Mouse (Mus musculus): ENCODE results near the gene Pigk.
"Not testable (repeated sequence)": the region's sequence is repeated elsewhere in the genome, so short reads cannot be mapped to it uniquely, and the experiment has no call there.

The Pigk gene

DNA sequence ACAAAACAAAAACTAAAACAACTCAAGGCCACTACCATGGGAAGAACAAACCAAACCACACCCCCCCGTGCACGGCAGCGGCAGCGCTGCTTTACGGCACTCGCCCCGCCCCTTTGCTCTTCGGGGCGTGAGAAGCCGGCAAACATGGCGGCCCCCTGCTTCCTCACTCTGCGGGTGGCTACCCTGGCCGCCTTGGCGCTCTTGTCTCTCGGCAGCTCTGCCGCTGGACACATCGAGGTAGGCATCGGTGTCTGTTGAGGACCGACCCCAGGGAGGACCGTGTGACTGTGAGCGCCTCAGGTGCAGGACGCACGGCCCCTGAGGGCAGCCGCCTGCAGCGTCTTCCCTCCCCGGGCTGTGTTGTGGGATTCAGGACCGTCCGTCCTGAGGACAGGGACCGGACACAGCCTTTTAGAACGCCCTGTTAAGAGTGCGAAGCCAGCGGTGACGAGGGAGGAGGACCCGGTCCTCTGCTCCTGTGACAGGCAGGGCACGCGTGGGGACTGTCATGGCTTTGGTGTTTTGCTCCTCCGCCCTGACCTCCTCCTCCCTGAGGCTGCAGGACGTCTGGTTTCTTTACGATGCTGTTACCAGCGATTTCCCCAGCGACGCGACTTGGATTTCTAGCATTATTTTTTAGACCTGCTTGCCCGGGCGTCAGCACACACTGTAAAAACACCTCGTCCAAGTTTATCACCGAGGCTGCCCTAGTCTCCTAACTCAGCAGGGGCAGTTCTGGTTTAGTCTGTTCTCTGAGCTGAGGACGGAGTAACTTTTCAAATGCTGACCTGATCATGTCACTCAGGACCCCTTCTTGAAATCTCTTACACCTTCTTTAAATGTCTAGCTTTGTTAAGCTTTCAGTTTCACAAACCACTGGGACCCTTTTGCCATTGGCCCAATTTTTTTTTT, at the start of gene Pigk:
Pigk (plus strand) TSS at position 110 of the 912 bp plus-strand sequence.
- in situ Hi-C loops (cut with MboI, MseI), result no loop called here

DNA sequence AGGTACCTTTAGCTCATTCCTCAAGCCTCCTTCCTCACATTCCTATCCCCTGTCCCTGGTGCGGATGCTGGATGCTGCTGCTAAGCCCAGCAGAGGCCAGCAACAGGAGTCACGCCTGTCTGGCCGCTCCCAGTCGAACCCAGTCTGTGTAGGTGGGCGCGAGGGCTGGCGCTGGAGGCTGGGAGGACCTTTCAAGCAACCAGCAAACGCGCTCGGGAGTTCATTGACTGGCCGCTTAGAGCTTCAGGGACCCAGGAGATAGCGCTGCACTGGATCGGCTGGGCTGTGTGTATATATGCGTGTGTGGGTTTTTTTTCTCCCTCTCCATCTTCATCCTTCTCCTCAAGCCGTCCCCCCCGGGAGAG, 46.9 kb upstream of the Pigk start:
- in situ Hi-C loops (cut with MboI, MseI), result no loop called here

DNA sequence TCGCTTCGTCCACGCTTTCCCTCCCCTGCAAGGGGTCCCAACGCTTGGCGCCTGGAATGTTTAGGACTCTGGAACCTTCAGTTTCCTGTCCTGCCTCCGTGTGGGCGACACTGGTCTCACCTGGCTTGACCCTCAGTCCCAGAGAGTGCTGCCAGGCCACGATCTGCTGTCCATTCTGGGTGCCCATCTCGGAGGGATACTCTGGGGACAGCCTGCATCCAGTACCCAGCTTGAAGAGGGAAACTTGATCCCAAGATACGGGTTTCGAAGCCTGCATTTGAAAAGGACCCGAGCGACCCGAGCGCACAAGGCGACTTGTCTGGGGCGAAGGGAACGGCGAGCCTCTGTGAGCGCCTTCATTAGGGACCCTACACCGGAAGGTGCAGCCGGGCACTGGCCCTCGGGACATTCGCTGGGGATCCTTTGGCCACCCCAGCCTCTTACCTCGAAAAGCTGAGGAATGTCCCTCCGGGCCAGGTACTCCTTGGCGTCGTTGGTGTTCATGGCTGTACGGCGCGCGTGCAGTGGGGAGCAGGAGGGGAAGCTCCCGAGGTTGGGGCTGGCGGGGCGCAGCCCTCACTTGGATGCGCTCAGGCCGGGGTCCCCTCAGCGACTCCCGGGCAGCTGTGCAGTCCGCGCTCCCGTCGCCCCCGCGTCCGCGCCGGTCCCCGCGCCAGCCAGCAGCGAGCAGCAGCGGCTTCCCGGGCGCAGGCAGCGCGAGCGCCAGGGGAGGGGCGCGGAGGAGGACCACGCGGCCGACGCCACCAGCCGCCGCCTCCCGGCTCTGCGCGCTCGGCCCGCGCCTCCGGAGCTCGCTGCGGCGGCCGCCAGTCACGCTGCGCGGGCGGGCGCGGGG, 46.3 kb upstream of the Pigk start:
- in situ Hi-C loops (cut with MboI, MseI), result no loop called here

DNA sequence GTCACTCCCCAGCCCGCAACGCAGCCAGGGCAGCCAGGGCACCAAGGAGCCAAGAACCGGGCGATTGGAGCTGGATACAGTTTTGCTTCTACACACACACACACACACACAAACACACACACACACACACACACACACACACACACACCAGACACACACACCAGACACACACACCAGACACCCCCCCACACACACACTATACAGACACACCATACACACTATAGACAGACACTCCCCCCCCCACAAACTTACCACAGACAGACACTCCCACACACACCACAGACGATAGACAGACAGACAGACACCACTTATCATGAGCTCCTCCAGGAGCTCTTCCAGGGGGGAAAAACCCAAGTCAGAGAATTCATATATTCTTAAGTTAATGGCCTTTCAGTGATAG, 45.7 kb upstream of the Pigk start, which contains the start of gene Ak5:
Ak5 (minus strand) TSS at position 122 of the 400 bp plus-strand sequence.
- in situ Hi-C loops (cut with MboI, MseI), result no loop called here

DNA sequence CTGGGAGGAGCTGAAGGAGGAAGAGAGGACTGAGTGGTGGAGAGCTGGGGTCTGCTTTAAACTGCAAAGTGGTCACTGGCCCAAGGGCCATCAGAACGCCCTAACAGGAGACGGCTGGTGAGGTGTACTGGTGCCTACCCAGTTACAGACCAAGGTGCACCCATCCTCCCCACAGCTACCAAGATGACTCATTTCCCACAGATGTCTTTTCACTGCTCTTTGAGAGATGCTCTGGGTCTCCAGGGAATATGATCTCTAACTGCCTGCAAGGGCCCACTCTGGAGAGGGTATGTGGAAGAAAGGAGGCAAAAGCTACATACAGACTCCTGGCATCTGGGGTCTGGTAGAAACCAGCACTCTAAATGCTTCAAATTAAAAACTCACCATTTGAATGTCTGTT, 45.1 kb upstream of the Pigk start:
- in situ Hi-C loops (cut with MboI, MseI), result no loop called here

DNA sequence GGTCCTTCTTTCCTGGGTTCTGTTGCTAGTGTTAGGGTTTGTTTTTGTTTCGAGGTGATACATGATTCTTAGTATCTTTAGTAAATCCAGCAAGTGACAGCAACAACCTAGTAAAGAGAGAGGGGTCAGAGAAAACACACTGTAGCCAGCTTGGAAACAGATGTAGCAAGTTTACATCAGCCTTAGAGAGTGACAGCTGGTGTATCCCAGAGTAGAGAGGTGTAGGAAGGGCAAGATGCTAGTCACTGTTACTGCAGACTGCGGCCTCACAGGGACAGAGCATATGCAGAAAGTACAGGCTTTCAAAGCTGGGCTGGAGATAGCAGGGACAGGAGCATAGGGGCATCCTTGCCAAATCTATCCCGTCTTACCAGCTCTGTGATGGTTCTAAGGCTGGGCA, 44.1 kb upstream of the Pigk start:
- in situ Hi-C loops (cut with MboI, MseI), result no loop called here

DNA sequence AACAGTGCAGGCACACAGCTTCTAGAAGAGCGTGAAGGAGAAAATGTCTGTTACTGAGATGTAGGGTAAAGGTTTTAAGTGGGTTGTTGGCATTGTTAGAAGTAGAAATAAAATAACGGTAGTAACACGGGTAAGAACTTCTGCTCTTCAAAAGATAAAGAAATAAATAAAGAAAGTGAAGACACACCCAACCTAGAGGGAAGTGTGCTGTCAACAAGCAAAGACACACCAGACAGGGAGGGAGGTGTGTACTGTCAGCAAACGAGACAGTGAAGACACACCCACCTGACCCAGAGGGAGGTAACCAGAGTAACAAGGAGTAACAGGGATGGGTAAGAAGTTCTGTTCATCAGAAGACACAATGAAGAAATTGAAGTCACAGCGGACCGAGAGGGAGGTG, 39.2 kb upstream of the Pigk start:
- in situ Hi-C loops (cut with MboI, MseI), result no loop called here

DNA sequence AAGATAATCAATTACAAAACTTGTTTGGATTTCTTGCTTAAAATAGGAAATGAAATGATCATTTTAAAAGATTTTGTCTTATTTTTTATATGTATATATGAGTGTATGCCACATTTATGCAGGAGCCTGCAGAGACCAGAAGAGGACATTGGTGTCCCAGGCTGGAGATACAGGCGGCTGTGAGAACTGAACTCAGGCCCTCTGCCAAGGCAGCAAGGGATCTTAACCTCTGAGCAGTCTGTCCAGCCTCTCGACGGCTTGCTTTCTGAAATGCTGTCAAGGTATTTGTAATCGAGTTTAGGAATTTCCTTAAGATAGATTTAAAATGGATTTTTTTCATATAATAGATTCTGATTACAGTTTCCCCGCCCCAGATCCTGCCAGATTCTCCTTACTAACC, 25.4 kb upstream of the Pigk start:
- in situ Hi-C loops (cut with MboI, MseI), result no loop called here

DNA sequence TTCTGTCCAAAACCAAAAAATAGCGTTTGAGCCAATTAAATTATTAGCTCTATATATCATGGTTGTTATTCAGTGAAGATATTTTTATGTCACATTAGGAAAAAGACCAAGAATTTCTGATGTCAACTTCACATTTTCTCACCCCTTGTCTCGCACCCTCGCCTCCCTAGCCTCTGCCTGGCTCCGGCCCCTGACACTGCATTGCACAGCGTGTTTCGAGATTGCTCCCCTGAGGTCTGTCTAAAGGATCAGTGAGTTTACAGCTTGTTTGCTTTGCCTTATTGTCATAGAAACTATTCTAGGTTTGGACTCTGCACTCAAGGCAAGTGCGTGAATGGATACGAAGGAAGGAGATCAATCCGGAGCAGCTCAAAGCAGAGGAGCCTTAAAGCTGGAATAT, 24.8 kb upstream of the Pigk start:
- in situ Hi-C loops (cut with MboI, MseI), result no loop called here

DNA sequence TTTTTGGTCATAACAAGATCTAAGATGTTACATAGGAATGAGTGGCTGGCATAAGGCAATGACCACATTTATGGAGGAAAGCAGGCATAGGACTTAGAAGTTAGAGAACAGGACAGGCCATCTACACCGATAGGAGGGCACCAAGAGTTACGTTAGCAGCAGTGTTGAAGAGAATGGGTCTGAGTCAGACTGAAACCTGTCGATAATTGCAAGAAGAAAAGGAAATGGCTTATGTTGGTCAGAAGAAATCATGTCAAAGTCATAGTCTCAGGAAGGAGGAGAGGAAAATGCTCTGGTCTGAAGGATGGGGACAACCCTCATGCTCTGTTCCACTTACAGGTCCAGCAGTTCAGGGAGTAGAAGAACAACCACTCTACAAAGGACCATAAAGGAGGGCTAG, 18.9 kb upstream of the Pigk start:
- in situ Hi-C loops (cut with MboI, MseI), result no loop called here

DNA sequence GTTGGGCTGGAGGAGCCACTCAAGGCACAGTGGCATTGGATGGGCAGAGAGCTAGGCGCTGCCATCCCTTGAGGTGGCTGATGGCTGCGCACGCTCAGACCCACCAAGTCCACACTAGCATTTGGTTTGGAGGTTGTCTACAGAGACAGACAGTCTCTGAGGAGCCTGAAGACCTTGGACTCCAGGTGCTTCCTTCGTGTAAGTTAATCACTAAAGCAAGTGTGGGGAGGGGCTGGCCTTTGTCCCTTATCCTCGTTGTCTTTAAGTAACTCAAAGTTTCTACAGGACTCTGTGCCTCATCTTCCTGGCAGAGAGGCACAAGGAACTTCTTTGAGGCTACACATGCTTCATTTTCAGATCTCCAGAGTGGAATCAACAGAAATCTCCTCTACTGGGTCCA, 15.9 kb upstream of the Pigk start:
- in situ Hi-C loops (cut with MboI, MseI), result no loop called here

DNA sequence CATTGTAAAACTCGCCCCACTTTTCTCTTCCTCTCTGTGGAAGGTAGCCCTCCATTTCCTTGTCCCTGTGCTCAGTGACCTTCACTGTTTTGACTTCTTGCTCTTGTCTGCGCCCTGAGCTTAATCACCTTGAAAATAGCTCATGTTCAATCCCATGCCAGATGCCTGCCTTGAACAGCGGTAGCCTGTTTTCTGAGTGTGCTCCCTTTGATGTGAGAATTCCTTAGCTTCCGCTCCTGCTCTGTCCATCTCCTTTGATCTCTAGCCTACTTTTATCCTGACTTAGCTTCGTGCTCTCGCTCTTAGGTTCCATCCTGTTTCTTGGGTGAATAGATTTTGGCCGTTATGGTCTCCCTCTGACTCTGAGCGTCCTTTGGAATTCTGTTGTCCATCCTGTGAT, 14.6 kb upstream of the Pigk start:
- in situ Hi-C loops (cut with MboI, MseI), result no loop called here

DNA sequence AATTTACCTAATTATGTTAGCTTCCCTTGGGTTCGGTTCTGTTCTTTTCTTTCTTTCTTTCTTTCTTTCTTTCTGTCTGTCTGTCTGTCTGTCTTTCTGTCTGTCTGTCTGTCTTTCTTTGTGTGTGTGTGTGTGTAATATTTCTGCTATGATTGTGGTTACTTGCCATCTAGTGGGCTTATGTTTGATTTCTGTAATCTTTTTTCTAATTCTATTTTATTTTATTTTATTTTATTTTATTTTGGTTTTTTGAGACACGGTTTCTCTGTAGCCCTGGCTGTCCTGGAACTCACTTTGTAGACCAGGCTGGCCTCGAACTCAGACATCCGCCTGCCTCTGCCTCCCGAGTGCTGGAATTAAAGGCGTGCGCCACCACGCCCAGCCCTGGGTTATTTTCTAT, 12.4 kb upstream of the Pigk start:
- in situ Hi-C loops (cut with MboI, MseI), result not testable (repeated sequence)

DNA sequence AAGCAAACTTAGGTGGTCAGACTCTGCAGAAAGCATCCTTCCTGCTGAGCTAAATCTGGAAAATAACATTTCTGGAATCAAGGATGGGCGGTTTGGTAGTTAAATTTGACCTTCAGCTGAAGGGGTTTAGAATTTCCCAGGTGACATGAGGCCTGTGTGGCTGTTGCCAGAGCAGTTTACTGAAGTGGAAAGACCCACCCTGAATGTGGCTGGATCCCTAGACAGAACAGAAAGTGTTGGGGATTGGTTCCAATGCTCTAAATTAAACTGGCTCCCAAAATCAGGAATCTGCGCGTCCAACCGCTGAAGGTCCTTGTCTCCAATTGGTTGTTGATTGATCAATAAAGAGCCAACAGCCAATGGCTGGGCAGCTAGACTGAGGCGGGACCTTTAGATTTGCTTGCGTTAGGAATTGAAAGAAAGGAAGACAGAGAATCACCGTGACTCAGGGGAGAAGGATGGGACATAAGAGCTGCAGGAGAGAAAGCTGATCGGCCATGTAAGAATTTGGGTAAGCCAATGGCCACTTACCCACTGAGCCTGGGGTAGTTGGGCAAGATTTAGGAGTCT, 11.5 kb upstream of the Pigk start:
- in situ Hi-C loops (cut with MboI, MseI), result no loop called here

DNA sequence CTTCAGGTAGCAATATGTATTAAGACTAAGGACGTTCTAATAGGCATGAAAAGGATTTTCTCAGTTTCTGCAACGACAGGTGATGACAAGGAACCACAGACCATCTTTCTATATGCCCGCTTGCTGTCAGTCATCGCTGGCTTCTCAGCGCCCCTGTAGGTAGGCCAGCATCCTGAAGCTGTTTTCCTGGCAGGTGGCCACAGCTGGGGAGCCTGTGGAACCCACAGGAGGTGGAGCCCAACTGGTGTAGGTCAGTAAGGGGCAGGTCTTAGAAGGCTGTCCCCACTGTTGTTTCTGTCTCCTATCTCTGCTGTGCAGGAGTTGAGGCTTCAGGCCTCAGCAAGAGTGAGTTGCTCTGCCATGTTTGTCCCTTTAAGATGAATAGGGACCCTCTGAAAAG, 8.1 kb upstream of the Pigk start:
- in situ Hi-C loops (cut with MboI, MseI), result no loop called here

DNA sequence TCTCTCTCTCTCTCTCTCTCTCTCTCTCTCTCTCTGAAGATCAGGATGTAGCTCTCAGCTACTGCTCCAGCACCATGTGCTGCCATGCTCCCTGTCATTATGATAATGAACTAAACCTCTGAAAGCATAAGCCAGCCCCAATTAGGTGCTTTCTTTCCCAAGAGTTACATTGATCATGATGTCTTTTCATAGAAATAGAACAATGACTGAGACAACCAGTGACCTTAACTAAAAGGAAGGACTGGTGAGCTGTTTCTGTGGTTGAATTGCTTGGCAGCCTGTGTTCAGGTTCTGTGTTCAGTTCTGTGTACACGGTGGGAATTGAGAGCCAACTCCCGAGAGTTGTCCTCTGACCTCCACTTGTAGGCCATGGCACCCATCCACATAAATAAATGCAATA, 7.0 kb upstream of the Pigk start:
- in situ Hi-C loops (cut with MboI, MseI), result no loop called here

DNA sequence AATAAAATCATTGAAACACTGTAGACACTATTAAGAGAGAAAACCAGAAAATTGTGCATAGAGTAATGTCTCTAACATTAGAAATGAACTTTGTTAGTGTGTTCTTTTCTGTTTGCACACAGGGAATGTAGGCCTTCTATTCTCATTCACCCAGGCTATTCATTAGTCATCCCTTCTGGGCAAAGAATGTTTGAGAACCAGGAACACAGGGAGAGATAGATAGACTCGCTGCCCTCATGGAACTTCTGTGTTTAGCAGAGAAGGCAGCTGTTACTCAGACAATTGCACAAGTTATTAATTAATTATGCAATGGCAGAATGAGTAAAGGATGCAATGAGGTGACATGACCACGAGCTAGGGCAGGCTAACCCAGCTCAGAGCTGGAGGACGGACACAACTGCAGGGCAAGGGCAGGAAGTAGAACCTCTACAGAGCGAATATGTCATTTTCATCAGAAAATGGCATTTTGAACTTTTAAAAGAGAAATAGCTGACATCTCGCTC, 6.5 kb upstream of the Pigk start:
- in situ Hi-C loops (cut with MboI, MseI), result no loop called here

DNA sequence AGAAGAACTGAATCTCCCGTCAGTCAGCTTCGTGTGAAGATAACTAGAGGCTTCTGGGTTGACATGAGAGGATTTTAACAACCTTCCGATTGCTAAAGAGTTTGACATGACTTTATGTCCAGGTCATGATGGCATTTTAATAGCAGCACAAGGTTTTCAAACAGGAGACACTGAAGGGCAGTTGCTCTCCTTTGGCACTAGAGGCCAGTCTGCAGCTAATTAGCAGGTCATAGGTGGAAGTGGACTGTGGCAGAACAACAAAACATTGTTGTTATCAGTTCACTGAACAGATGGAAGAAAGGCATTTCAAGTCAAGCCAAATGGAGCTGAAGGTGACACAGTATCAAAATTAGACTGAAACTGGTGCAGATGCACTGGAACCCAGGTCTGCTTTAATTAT, 4.0 kb upstream of the Pigk start:
- in situ Hi-C loops (cut with MboI, MseI), result no loop called here

DNA sequence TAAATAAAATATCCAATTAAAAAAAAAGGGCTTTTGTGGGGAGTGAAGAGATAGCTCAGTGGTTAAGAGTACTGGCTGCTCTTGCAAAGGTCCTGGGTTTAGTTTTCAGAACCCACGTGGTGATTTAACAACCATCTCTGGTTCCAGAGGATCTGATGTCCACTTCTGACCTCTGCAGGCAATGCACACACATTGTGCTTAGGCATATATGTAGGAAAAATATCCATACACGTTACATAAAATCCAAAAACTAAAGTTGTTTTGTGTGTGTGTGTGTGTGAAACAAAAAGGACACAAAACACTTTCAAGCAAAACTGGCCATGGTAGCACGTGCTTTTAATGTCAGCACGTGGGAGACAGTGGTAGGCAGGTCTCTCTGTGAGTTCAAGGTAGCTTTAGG, 943 bp upstream of the Pigk start:
- in situ Hi-C loops (cut with MboI, MseI), result no loop called here

DNA sequence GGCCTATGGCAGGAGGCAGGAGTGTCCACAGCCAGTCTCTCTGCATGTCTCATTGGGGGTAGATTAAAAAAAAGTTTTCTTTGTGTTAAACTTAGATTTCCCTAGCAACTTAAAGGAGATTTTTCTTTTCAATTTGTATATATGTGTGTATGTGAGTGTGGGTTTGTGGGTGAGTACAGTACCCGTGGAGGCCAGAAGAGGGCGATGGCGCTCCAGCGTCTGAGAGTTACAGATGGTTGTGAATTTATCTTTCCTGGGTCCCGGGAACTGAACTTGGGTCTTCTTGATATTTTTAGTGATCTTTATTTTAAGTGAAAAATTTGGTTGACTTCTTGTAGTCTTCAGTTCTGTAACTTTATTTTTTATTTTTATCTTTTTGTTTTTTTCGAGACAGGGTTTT, 7.4 kb downstream of the Pigk start:
- in situ Hi-C loops (cut with MboI, MseI), result no loop called here

DNA sequence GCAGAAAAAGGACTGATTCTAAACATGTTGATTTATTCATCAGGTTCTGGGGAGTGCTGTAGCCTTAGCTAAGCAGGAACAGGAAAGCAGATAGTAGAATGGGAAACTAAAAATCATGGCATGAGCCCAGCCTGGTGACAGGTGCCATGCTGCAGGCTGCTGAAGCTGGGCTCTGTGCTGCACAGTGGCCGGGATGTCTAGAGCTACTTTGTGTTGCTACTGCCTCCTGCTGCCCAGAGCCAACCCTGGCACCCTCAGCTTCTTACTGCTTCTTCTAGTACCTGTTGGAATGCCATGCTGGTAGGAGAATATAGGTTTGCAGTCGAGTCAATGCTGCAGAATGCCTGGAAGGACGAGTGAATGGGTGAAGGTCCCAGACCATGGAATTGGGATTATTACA, 8.9 kb downstream of the Pigk start:
- in situ Hi-C loops (cut with MboI, MseI), result no loop called here

DNA sequence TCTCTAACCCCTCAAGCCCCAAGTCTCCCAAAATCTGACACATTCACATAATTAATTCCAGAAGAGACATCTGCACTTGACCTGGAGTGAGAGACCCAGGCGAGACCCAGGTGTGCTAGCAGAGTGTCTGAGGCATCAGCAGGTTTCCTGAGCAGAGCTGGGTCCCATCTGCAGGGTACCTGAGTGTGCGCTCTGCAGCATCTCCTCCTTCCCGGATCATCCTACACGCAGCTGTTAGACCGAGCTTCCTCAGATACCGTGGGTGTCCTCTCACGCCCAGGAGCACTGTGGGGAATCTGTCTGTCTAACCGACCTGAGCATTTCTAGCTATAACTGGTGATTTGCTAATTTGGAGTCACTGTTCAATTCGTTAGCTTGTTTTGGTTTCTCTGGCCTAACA, 10.5 kb downstream of the Pigk start:
- in situ Hi-C loops (cut with MboI, MseI), result no loop called here

Measured in regulatory T cell (primary cell).